Comparison of ENCODE assay signal across 10 mouse cellular contexts in the genomic region with DNA sequence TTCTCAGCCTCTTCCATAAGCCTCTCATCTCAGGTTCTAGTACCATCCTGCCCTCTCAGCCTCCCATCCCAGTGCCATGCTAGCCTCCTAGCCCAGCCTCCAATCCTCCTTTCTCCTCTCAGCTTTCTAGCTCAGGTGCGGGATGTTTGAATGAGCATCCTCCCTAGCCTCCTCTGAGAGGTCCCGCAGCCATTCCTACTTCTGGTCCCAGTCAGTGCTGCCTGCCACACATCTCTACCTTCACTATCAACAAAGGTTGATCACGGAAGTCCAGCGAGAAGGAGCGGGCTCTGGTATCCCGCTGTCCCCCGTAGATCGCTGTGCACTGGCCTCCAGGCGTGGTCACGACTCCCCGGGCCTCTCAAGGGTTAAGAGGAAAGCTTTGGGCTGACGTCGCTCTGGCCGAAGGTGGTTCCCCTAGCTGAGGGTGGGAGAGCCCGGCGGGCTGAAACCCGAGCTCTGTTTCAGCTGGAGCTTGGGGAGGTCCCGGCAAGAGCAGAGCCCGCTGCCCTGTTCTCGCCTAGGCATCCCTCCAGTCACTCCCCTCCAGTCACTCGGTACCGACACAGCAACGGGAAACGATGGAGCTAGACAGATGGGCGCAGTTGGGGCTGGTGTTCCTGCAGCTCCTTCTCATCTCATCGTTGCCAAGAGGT. TPM values are rescaled to one million over a fixed set of nuclear protein-coding genes. Genes with fewer than 3 reads are reported as not detected.
A peak's percentile ranks its signal among the peaks of the same experiment; 100 is the strongest.
DNase-seq lines count a peak whose midpoint lies in the region; ATAC-seq and TF ChIP-seq lines count a peak whose summit lies in the region.
"Had no signal": no experiment of that assay in that cellular context is flagged by ENCODE, and none has a peak within 500 bp of the region (broad histone marks: within the 10 kb centered on the region; RNA-seq: fewer than 3 reads in every experiment).

TSS of gene Pamr1 (plus strand) at position 402 of the 656 bp plus-strand sequence.

- H3K27me3 ChIP-seq in kidney, adult 2 months (replicated peaks; ENCODE audit: control insufficient read depth, insufficient read depth, low read length), result no peaks in the 10 kb centered on the region
- H3K27me3 ChIP-seq in heart, embryonic 11.5 days (ENCODE audit: control insufficient read depth, insufficient read depth, low read length), result peaks cover 25% of the 10 kb centered on the region
- H3K27me3 ChIP-seq in kidney, postnatal 0 days (ENCODE audit: insufficient read depth, low read length), result no peaks in the 10 kb centered on the region

- no peaks in the 10 kb centered on the region for H3K9me3 ChIP-seq in heart, embryonic 11.5 days (replicated peaks; ENCODE audit: control insufficient read depth, low read length)
- H3K9me3 ChIP-seq in kidney, postnatal 0 days (replicated peaks; ENCODE audit: low read length), result no peaks in the 10 kb centered on the region
- H3K9me3 ChIP-seq: G1E had no signal

- H3K4me2 ChIP-seq in heart, embryonic 11.5 days, result peak within 1 kb of the TSS; percentile 64
- peak within 1 kb of the TSS; percentile 67 for H3K4me2 ChIP-seq in kidney, postnatal 0 days (ENCODE audit: low read length)

- TF ChIP-seq CTCF in kidney, adult 2 months (conservative IDR thresholded peaks at IDR 0.05; ENCODE audit: insufficient read depth, insufficient read length, low read depth, low read length), result no peak
- no peak for TF ChIP-seq CTCF in kidney, postnatal 0 days (IDR thresholded peaks at IDR 0.05; ENCODE audit: low read depth)
- no peak for TF ChIP-seq CTCF in lung, adult 2 months (IDR thresholded peaks at IDR 0.05; ENCODE audit: insufficient read depth, low read length)

- DNase-seq in kidney, adult 2 months, result peak; percentile 9
- no peak for DNase-seq in kidney, adult 11 months
- peak; percentile 81 for DNase-seq in embryo, embryonic 11 days
- peak; percentile 91 for DNase-seq in kidney, postnatal 0 days (ENCODE audit: low spot score)
- DNase-seq in lung, adult 2 months, result no peak
- peak; percentile 34 for DNase-seq in ovary, postnatal 36 days (ENCODE audit: low spot score)

- peak; percentile 64; the same call in 1 of the 2 replicates for ATAC-seq in heart, embryonic 11.5 days (replicated peaks; ENCODE audit: insufficient number of reproducible peaks, low FRiP score, low TSS enrichment)
- ATAC-seq in kidney, postnatal 0 days (replicated peaks; ENCODE audit: low FRiP score, low read depth), result peak; percentile 87
- no peak for ATAC-seq in erythroid progenitor cell, adult 5-6 weeks (replicated peaks; ENCODE audit: low FRiP score, poor library complexity, severe bottlenecking)

- no peaks in the 10 kb centered on the region for H3K36me3 ChIP-seq in kidney, adult 2 months (ENCODE audit: control insufficient read depth, insufficient read depth, low read length)
- no peaks in the 10 kb centered on the region for H3K36me3 ChIP-seq in heart, embryonic 11.5 days (ENCODE audit: control insufficient read depth, insufficient read depth, low read length)
- no peaks in the 10 kb centered on the region for H3K36me3 ChIP-seq in kidney, postnatal 0 days (ENCODE audit: insufficient read depth, low read length)
- H3K36me3 ChIP-seq: G1E had no signal

- H3K4me1 ChIP-seq in kidney, adult 2 months (ENCODE audit: control insufficient read depth, insufficient read depth, low read length), result peaks cover 12% of the 10 kb centered on the region
- H3K4me1 ChIP-seq in heart, embryonic 11.5 days (ENCODE audit: control insufficient read depth, insufficient read depth, low read length), result peaks cover 2% of the 10 kb centered on the region; the same call in 1 of the 2 replicates
- peaks cover 23% of the 10 kb centered on the region for H3K4me1 ChIP-seq in kidney, postnatal 0 days (replicated peaks; ENCODE audit: insufficient read depth, low read length)
- peaks cover 19% of the 10 kb centered on the region for H3K4me1 ChIP-seq in lung, adult 2 months (ENCODE audit: control insufficient read depth, insufficient read depth, low read length)

- no peak for TF ChIP-seq POLR2A in kidney, adult 2 months (IDR thresholded peaks at IDR 0.05; ENCODE audit: low read depth, low read length)
- TF ChIP-seq POLR2A in lung, adult 2 months (IDR thresholded peaks at IDR 0.05; ENCODE audit: borderline replicate concordance, extremely low read depth, low read depth, low read length), result peak; percentile 31; the same call in 1 of the 2 replicates

- H3K4me3 ChIP-seq in kidney, adult 2 months (ENCODE audit: insufficient read depth, low read depth, low read length), result peak within 1 kb of the TSS; percentile 28; the same call in 1 of the 2 replicates
- peak within 1 kb of the TSS; percentile 31 for H3K4me3 ChIP-seq in heart, embryonic 11.5 days (ENCODE audit: low read depth, low read length)
- H3K4me3 ChIP-seq in kidney, postnatal 0 days (replicated peaks; ENCODE audit: low read depth, low read length), result peak within 1 kb of the TSS; percentile 39
- H3K4me3 ChIP-seq in lung, adult 2 months (replicated peaks; ENCODE audit: extremely low read depth, low read depth, low read length), result peak within 1 kb of the TSS; percentile 31

- H3K27ac ChIP-seq in kidney, adult 2 months (ENCODE audit: insufficient read depth, low read depth, low read length), result no peak within 1 kb of the TSS; the same call in 1 of the 2 replicates
- no peak within 1 kb of the TSS for H3K27ac ChIP-seq in heart, embryonic 11.5 days (ENCODE audit: low read depth, low read length)
- peak within 1 kb of the TSS; percentile 68 for H3K27ac ChIP-seq in kidney, postnatal 0 days
- H3K27ac ChIP-seq: macrophage had no signal

- 5% methylated on average over 26 of the region's 26 CpGs for WGBS in kidney, adult 2 months
- WGBS in heart, embryonic 11.5 days (ENCODE audit: insufficient replicate concordance), result 2% methylated on average over 26 of the region's 26 CpGs
- WGBS in kidney, postnatal 0 days, result 2% methylated on average over 26 of the region's 26 CpGs
- WGBS in lung, adult 2 months, result 4% methylated on average over 26 of the region's 26 CpGs

- H3K9ac ChIP-seq in heart, embryonic 11.5 days (ENCODE audit: low read depth, low read length), result 0 out of 2 replicates have a peak within 1 kb of the TSS, but pooled peaks have one; percentile 16
- peak within 1 kb of the TSS; percentile 41 for H3K9ac ChIP-seq in kidney, postnatal 0 days (ENCODE audit: low read depth, low read length)

RNA-seq across cellular contexts. Expression of gene Pamr1, which starts in this region (rescaled TPM):
- polyA plus RNA-seq in kidney, adult 2 months (2012; rRNA removed), result 6.1 and 7.5 TPM in 2 replicates
- 0.56 and 1.4 TPM in 2 replicates for polyA plus RNA-seq in heart, embryonic 11.5 days (2014; fragmentation: Nextera tagmentation; extraction: Ambion mirVana)
- 28.7 and 28.9 TPM in 2 replicates for polyA plus RNA-seq in kidney, postnatal 0 days (2015; fragmentation: Nextera tagmentation; extraction: Ambion mirVana)
- polyA plus RNA-seq in lung, adult 2 months (2012; rRNA removed), result 13.4 and 14.6 TPM in 2 replicates
- not detected in 2 replicates for total RNA-seq in erythroid progenitor cell, adult 5-6 weeks (2015; ENCODE audit: low replicate concordance)
- not detected in 2 replicates for total RNA-seq in erythroid progenitor cell, adult 5-6 weeks (2017; ENCODE audit: low replicate concordance)
- polyA plus RNA-seq: G1E, macrophage had no signal

Comparison
In these comparisons a context has a peak if more than half of its experiments do, and no peak if none do; other contexts are left out.
1. DNase-seq: peak in kidney, adult 2 months (single experiment), embryo, embryonic 11 days (single experiment), kidney, postnatal 0 days (single experiment) and ovary, postnatal 36 days (single experiment); none in kidney, adult 11 months (single experiment) and lung, adult 2 months (single experiment).
2. Peak in every context shown above with its lines, with median percentiles within 50 percentile points of each other: H3K4me3 ChIP-seq.